Mouse (Mus musculus): ENCODE results near the gene Zfp37. TPM values are rescaled to one million over a fixed set of nuclear protein-coding genes. Genes with fewer than 3 reads are reported as not detected.
A peak's percentile ranks its signal among the peaks of the same experiment; 100 is the strongest.
"Not testable (repeated sequence)": the region's sequence is repeated elsewhere in the genome, so short reads cannot be mapped to it uniquely, and the experiment has no call there.

The Zfp37 gene
- total RNA-seq, 2 experiments from 2014 or later: 26.0 to 26.3 TPM

GRCm38 (mm10) chr4:62199923-62200529 is 30.8 kb downstream of the Zfp37 start:
- TF ChIP-seq CTCF (conservative IDR thresholded peaks at IDR 0.05): no peak
- Histone ChIP-seq H3K4me3 (no peak overlapping the region), H3K27ac (no peak overlapping the region)
- no peak for DNase-seq (ENCODE audit: low spot score in 2 of 2)

- no peak for DNase-seq (ENCODE audit: low spot score in 2 of 2)
- H3K27ac ChIP-seq: no peak overlapping the region
- no peak for TF ChIP-seq CTCF (conservative IDR thresholded peaks at IDR 0.05)
Observed at GRCm38 (mm10) chr4:62188778-62189177, 42.1 kb downstream of the Zfp37 start.

DNA sequence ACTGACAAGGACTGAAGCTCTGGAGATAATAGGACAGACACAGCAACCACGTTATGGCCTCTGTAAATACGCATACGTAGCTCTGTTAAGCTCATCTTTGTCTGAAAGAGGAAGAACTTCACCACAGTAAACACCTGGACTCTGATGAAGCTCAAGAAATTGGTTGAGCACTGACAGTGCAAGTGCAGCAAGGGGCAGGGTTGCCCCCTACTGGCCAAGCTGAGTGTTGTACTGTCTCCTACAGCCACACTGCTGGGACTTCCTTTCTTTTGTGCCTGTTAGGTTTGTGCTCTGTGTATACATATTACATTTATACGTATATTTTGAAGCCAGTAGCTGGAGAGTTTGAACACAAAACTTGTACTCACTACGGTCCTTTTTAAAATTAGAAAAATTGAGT is 53.6 kb downstream of the Zfp37 start:
- no peak overlapping the region for H3K4me3 ChIP-seq
- no peak overlapping the region for H3K27ac ChIP-seq
- peak; percentile 85 for TF ChIP-seq CTCF (conservative IDR thresholded peaks at IDR 0.05)
- DNase-seq (ENCODE audit: low spot score in 2 of 2): peak in 1 of 2 experiments; percentile 23

More at GRCm38 (mm10) chr4:62188778-62189177, 42.1 kb downstream of the Zfp37 start:
- no peak overlapping the region for H3K4me3 ChIP-seq

GRCm38 (mm10) chr4:62174471-62174870 is 56.4 kb downstream of the Zfp37 start:
- Histone ChIP-seq H3K27ac (no peak overlapping the region), H3K4me3 (no peak overlapping the region)
- TF ChIP-seq CTCF (conservative IDR thresholded peaks at IDR 0.05): no peak
- no peak for DNase-seq (ENCODE audit: low spot score in 2 of 2)

DNA sequence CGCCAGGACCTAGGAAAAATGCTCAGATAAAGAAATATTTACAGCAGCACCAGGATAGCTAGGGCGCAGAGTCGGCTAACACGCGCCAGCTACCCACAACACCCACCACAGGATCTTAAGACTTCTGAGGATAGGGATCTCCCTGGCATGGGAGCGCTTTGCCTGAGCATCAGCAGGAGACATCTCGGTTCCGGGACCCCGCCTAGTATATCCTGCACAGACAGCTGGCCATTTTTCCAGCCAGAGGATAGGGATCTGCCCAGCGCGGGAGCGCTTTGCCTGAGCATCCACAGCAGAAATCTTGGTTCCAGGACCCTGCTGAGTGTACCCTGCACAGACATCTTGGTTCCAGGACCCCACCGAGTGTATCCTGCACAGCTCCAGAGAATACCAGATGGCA is 63.2 kb downstream of the Zfp37 start:
- DNase-seq (ENCODE audit: low spot score in 2 of 2); H3K4me3 ChIP-seq; H3K27ac ChIP-seq: not testable (repeated sequence)

GRCm38 (mm10) chr4:62158401-62158800 is 72.4 kb downstream of the Zfp37 start:
- no peak for TF ChIP-seq CTCF (conservative IDR thresholded peaks at IDR 0.05)
- no peak overlapping the region for H3K4me3 ChIP-seq
- no peak overlapping the region for H3K27ac ChIP-seq
- DNase-seq (ENCODE audit: low spot score in 2 of 2): no peak

DNA sequence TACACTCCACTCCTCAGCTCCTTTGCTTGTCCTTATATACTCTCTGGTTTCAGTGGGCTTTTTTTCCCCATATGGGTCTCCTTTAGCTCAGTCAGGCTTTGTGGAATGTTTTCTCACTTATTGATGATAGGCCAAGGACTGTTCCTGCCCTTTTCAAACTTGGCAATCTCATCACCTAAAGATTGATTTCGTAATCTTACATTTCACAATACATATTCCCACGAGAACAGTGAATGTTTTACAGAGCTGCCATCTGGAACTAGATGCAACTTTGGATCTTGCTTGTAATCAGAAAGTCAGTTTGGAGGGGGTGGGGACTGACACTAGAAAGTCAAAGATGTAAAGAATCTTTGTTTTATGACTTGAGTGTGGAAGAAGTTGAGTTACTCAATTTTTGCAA is 80.0 kb downstream of the Zfp37 start, which contains the start of gene Mup21:
Mup21 (minus strand) TSS at position 53 of the 400 bp plus-strand sequence.
- TF ChIP-seq CTCF (conservative IDR thresholded peaks at IDR 0.05): no peak
- DNase-seq (ENCODE audit: low spot score in 2 of 2): no peak
- H3K27ac ChIP-seq: no peak within 1 kb of the TSS
- no peak within 1 kb of the TSS for H3K4me3 ChIP-seq

Other genes with a start within 250 kb of the Zfp37 start
- gene Mup20, start 176.9 kb downstream of the Zfp37 start, total RNA-seq (2021): not detected
- gene Mup3, start 143.7 kb downstream of the Zfp37 start, total RNA-seq (2021): not detected
- gene Mup21, start 80.2 kb downstream of the Zfp37 start, total RNA-seq (2021): not detected
- gene Slc31a2, start 31.5 kb upstream of the Zfp37 start, total RNA-seq (2021): 10 to 100 TPM in 1 of 2 experiments, 1 to 10 TPM in 1; 9.5 to 10.2 TPM
- gene Fkbp15, start 129.5 kb upstream of the Zfp37 start, total RNA-seq (2021): 10 to 100 TPM; 41.1 to 43.4 TPM
- gene Slc31a1, start 129.7 kb upstream of the Zfp37 start, total RNA-seq (2021): 10 to 100 TPM; 11.7 to 11.9 TPM
- 10 to 100 TPM; 49.0 to 51.3 TPM for gene Cdc26, start 177.6 kb upstream of the Zfp37 start, total RNA-seq (2021)
- gene Prpf4, start 177.8 kb upstream of the Zfp37 start, total RNA-seq (2021): 10 to 100 TPM; 13.2 to 13.3 TPM
- gene Rnf183, start 204.2 kb upstream of the Zfp37 start, total RNA-seq (2021): not detected
- gene Wdr31, start 239.8 kb upstream of the Zfp37 start, total RNA-seq (2021): 1 to 10 TPM; 7.3 to 8.3 TPM
- under 1 TPM; 0.64 to 0.69 TPM for gene Bspry, start 249.0 kb upstream of the Zfp37 start, total RNA-seq (2021)